Mouse (Mus musculus) limb, embryonic 10.5 days (tissue): Measurements from ENCODE around the gene C1qtnf7. TPM values are rescaled to one million over a fixed set of nuclear protein-coding genes. Genes with fewer than 3 reads are reported as not detected.

Experiments used
- DNase-seq: peaks from one replicate; pipeline ENCODE4 v3.0.0-alpha.2; 2017; ENCODE audit warnings: low spot score
- H3K27ac ChIP-seq: fragments of 300-500 bp; sonication (generic); 2 replicates; pipeline ENCODE4 v1.5.1; 2016; ENCODE audit warnings: mild to moderate bottlenecking
- H3K27me3 ChIP-seq: fragments of 300-500 bp; sonication (generic); 2 replicates; pipeline ENCODE4 v1.6.1; 2016; ENCODE audit warnings: low read depth, mild to moderate bottlenecking; ENCODE audit not compliant: poor library complexity, severe bottlenecking
- H3K36me3 ChIP-seq: fragments of 300-500 bp; sonication (generic); 2 replicates; pipeline ENCODE4 v1.6.1; 2016; ENCODE audit warnings: mild to moderate bottlenecking, moderate library complexity
- H3K4me1 ChIP-seq: fragments of 300-500 bp; sonication (generic); 2 replicates; pipeline ENCODE4 v1.6.1; 2016
- H3K4me3 ChIP-seq: fragments of 300-500 bp; sonication (generic); 2 replicates; pipeline ENCODE4 v1.5.1; 2016; ENCODE audit warnings: mild to moderate bottlenecking, moderate library complexity
- H3K9me3 ChIP-seq: fragments of 300-500 bp; sonication (generic); replicated peaks from 2 replicates; pipeline ENCODE4 v1.6.1; 2016; ENCODE audit warnings: mild to moderate bottlenecking
- WGBS: fragments of 180-500 bp; shearing (Covaris S2); methylation state at CpG from one replicate; pipeline ENCODE4 v1.1.7; 2016; 5-methylcytosine and 5-hydroxymethylcytosine counted together
- polyA plus RNA-seq: library from polyadenylated mRNA; unstranded; fragments of >200 nt; fragmentation: Nextera tagmentation; extraction: Ambion mirVana; gene quantifications from 2 replicates; pipeline ENCODE4 v1.2.1, GENCODE M21; 2016

C1qtnf7 gene
- polyA plus RNA-seq, 1 experiment from 2014 or later, result 1.6 TPM

GRCm38 (mm10) chr5:43516491-43516890, 1.2 kb downstream of the C1qtnf7 start:
- no peak overlapping the region for H3K4me3 ChIP-seq
- WGBS, result 83% methylated on average over 7 of the region's 7 CpGs
- H3K27ac ChIP-seq, result no peak overlapping the region
- no peaks in the 10 kb centered on the region for H3K36me3 ChIP-seq
- no peaks in the 10 kb centered on the region for H3K27me3 ChIP-seq
- no peak for DNase-seq
- no peaks in the 10 kb centered on the region for H3K9me3 ChIP-seq
- peaks cover 24% of the 10 kb centered on the region for H3K4me1 ChIP-seq

- whole genome bisulfite sequencing, result 93% methylated on average over 13 of the region's 13 CpGs
- H3K9me3 ChIP-seq, result no peaks in the 10 kb centered on the region
- no peak for DNase-seq
- H3K27ac ChIP-seq, result peak overlapping the region; percentile 44; the same call in 1 of the 2 replicates
- peaks cover 31% of the 10 kb centered on the region for H3K4me1 ChIP-seq
- H3K4me3 ChIP-seq, result no peak overlapping the region
- no peaks in the 10 kb centered on the region for H3K36me3 ChIP-seq
- no peaks in the 10 kb centered on the region for H3K27me3 ChIP-seq
These were observed 2.0 kb downstream of the C1qtnf7 start for GRCm38 (mm10) chr5:43517313-43517712.

- no peak overlapping the region for H3K27ac ChIP-seq
- no peak for DNase-seq
- H3K27me3 ChIP-seq, result no peaks in the 10 kb centered on the region
- no peak overlapping the region for H3K4me3 ChIP-seq
- no peaks in the 10 kb centered on the region for H3K36me3 ChIP-seq
- WGBS, result 87% methylated on average over 2 of the region's 2 CpGs
- peaks cover 41% of the 10 kb centered on the region for H3K4me1 ChIP-seq
- no peaks in the 10 kb centered on the region for H3K9me3 ChIP-seq
These were observed 4.6 kb downstream of the C1qtnf7 start for GRCm38 (mm10) chr5:43519905-43520304.

GRCm38 (mm10) chr5:43521369-43521768, 6.0 kb downstream of the C1qtnf7 start:
- H3K27me3 ChIP-seq, result no peaks in the 10 kb centered on the region
- DNase-seq, result no peak
- no peak overlapping the region for H3K27ac ChIP-seq
- WGBS, result 48% methylated on average over 7 of the region's 7 CpGs
- H3K9me3 ChIP-seq, result no peaks in the 10 kb centered on the region
- peaks cover 32% of the 10 kb centered on the region for H3K4me1 ChIP-seq
- no peaks in the 10 kb centered on the region for H3K36me3 ChIP-seq
- H3K4me3 ChIP-seq, result no peak overlapping the region

- Histone ChIP-seq H3K27ac (no peak overlapping the region), H3K4me1 (peaks cover 26% of the 10 kb centered on the region), H3K9me3 (no peaks in the 10 kb centered on the region), H3K27me3 (no peaks in the 10 kb centered on the region), H3K36me3 (no peaks in the 10 kb centered on the region), H3K4me3 (no peak overlapping the region)
- no peak for DNase-seq
- WGBS, result 45% methylated on average over 1 of the region's 1 CpGs
These were observed 7.5 kb downstream of the C1qtnf7 start for GRCm38 (mm10) chr5:43522866-43523265.

GRCm38 (mm10) chr5:43526874-43527584, 11.7 kb downstream of the C1qtnf7 start:
- H3K27ac ChIP-seq, result no peak overlapping the region
- WGBS, result 81% methylated on average over 6 of the region's 6 CpGs
- no peak overlapping the region for H3K4me3 ChIP-seq
- no peaks in the 10 kb centered on the region for H3K27me3 ChIP-seq
- H3K4me1 ChIP-seq, result peaks cover 20% of the 10 kb centered on the region
- H3K36me3 ChIP-seq, result no peaks in the 10 kb centered on the region
- H3K9me3 ChIP-seq, result no peaks in the 10 kb centered on the region
- no peak for DNase-seq

GRCm38 (mm10) chr5:43530186-43530585, 14.8 kb downstream of the C1qtnf7 start:
- Histone ChIP-seq H3K4me3 (no peak overlapping the region), H3K9me3 (no peaks in the 10 kb centered on the region), H3K27me3 (no peaks in the 10 kb centered on the region), H3K36me3 (no peaks in the 10 kb centered on the region), H3K4me1 (peaks cover 8% of the 10 kb centered on the region), H3K27ac (no peak overlapping the region)
- WGBS, result 58% methylated on average over 3 of the region's 3 CpGs
- DNase-seq, result no peak

- H3K27ac ChIP-seq, result no peak overlapping the region
- peaks cover 8% of the 10 kb centered on the region for H3K4me1 ChIP-seq
- H3K27me3 ChIP-seq, result no peaks in the 10 kb centered on the region
- H3K4me3 ChIP-seq, result no peak overlapping the region
- no peaks in the 10 kb centered on the region for H3K36me3 ChIP-seq
- DNase-seq, result no peak
- 93% methylated on average over 1 of the region's 1 CpGs for WGBS
- H3K9me3 ChIP-seq, result no peaks in the 10 kb centered on the region
These were observed 15.5 kb downstream of the C1qtnf7 start for GRCm38 (mm10) chr5:43530886-43531285.

- Histone ChIP-seq H3K36me3 (no peaks in the 10 kb centered on the region), H3K9me3 (no peaks in the 10 kb centered on the region), H3K4me1 (peaks cover 21% of the 10 kb centered on the region), H3K27me3 (0 out of 2 replicates have a peak, but pooled peaks cover 5% of the 10 kb centered on the region), H3K4me3 (peak overlapping the region; percentile 13; the same call in 1 of the 2 replicates), H3K27ac (peak overlapping the region; percentile 74)
- 45% methylated on average over 14 of the region's 14 CpGs for WGBS
- DNase-seq, result peak; percentile 41
These were observed 23.2 kb downstream of the C1qtnf7 start for GRCm38 (mm10) chr5:43538322-43539167.

GRCm38 (mm10) chr5:43539168-43539516, 23.8 kb downstream of the C1qtnf7 start:
- H3K36me3 ChIP-seq, result no peaks in the 10 kb centered on the region
- H3K4me3 ChIP-seq, result peak overlapping the region; percentile 13; the same call in 1 of the 2 replicates
- H3K9me3 ChIP-seq, result no peaks in the 10 kb centered on the region
- peak overlapping the region; percentile 30; the same call in 1 of the 2 replicates for H3K27ac ChIP-seq
- DNase-seq, result peak; percentile 73
- peaks cover 21% of the 10 kb centered on the region for H3K4me1 ChIP-seq
- 12% methylated on average over 3 of the region's 3 CpGs for WGBS
- 0 out of 2 replicates have a peak, but pooled peaks cover 5% of the 10 kb centered on the region for H3K27me3 ChIP-seq

- Histone ChIP-seq H3K4me1 (peaks cover 21% of the 10 kb centered on the region), H3K9me3 (no peaks in the 10 kb centered on the region; the same call in 1 of the 2 replicates), H3K27me3 (0 out of 2 replicates have a peak, but pooled peaks cover 5% of the 10 kb centered on the region), H3K27ac (peak overlapping the region; percentile 30; the same call in 1 of the 2 replicates), H3K36me3 (no peaks in the 10 kb centered on the region), H3K4me3 (no peak overlapping the region)
- no peak for DNase-seq
These were observed 24.5 kb downstream of the C1qtnf7 start for GRCm38 (mm10) chr5:43539871-43540270.

GRCm38 (mm10) chr5:43541492-43541891, 26.2 kb downstream of the C1qtnf7 start:
- no peaks in the 10 kb centered on the region for H3K36me3 ChIP-seq
- DNase-seq, result no peak
- no peaks in the 10 kb centered on the region; the same call in 1 of the 2 replicates for H3K9me3 ChIP-seq
- peaks cover 21% of the 10 kb centered on the region for H3K4me1 ChIP-seq
- no peak overlapping the region for H3K4me3 ChIP-seq
- H3K27me3 ChIP-seq, result 0 out of 2 replicates have a peak, but pooled peaks cover 5% of the 10 kb centered on the region
- no peak overlapping the region for H3K27ac ChIP-seq
- 79% methylated on average over 5 of the region's 5 CpGs for WGBS
